Mouse (Mus musculus) WW6 (cell line): ENCODE data around the gene Cttnbp2nl.

ENCODE experiments used
- DNase-seq: peaks from one replicate; pipeline ENCODE4 v3.0.0-alpha.2; 2013; ENCODE audit warnings: low read depth, low spot score

Gene Cttnbp2nl

GRCm38 (mm10) chr3:105052937-105053697, at the start of gene Cttnbp2nl:
Gene Cttnbp2nl (minus strand): TSS chr3:105053146.
- peak; percentile 95 for DNase-seq

- DNase-seq, result no peak
Observed at GRCm38 (mm10) chr3:105100270-105100589, 47.3 kb upstream of the Cttnbp2nl start.

- no peak for DNase-seq
Observed at GRCm38 (mm10) chr3:105099526-105100269, 46.8 kb upstream of the Cttnbp2nl start.

- DNase-seq, result no peak
Observed at GRCm38 (mm10) chr3:105097581-105097980, 44.6 kb upstream of the Cttnbp2nl start.

GRCm38 (mm10) chr3:105095026-105095425, 42.1 kb upstream of the Cttnbp2nl start:
- no peak for DNase-seq

- no peak for DNase-seq
Observed at GRCm38 (mm10) chr3:105094448-105094847, 41.5 kb upstream of the Cttnbp2nl start.

- DNase-seq, result no peak
Observed at GRCm38 (mm10) chr3:105092721-105093505, 40.0 kb upstream of the Cttnbp2nl start.

- DNase-seq, result peak; percentile 36
Observed at GRCm38 (mm10) chr3:105090981-105091380, 38.0 kb upstream of the Cttnbp2nl start.

- DNase-seq, result no peak
Observed at GRCm38 (mm10) chr3:105090147-105090546, 37.2 kb upstream of the Cttnbp2nl start.

- no peak for DNase-seq
Observed at GRCm38 (mm10) chr3:105088638-105089037, 35.7 kb upstream of the Cttnbp2nl start.

GRCm38 (mm10) chr3:105087344-105087743, 34.4 kb upstream of the Cttnbp2nl start:
- no peak for DNase-seq

GRCm38 (mm10) chr3:105078231-105078826, 25.4 kb upstream of the Cttnbp2nl start:
- DNase-seq, result peak; percentile 34

- DNase-seq, result no peak
Observed at GRCm38 (mm10) chr3:105075796-105076195, 22.9 kb upstream of the Cttnbp2nl start.

- no peak for DNase-seq
Observed at GRCm38 (mm10) chr3:105072536-105072935, 19.6 kb upstream of the Cttnbp2nl start.

GRCm38 (mm10) chr3:105071251-105071650, 18.3 kb upstream of the Cttnbp2nl start:
- no peak for DNase-seq

GRCm38 (mm10) chr3:105070553-105070952, 17.6 kb upstream of the Cttnbp2nl start:
- DNase-seq, result no peak

- DNase-seq, result no peak
Observed at GRCm38 (mm10) chr3:105066544-105066943, 13.6 kb upstream of the Cttnbp2nl start, which contains the start of gene 4930564D02Rik. Gene 4930564D02Rik (plus strand): TSS chr3:105066844.

GRCm38 (mm10) chr3:105062676-105063075, 9.7 kb upstream of the Cttnbp2nl start:
- DNase-seq, result no peak

GRCm38 (mm10) chr3:105061991-105062390, 9.0 kb upstream of the Cttnbp2nl start:
- DNase-seq, result no peak

GRCm38 (mm10) chr3:105061496-105061895, 8.6 kb upstream of the Cttnbp2nl start:
- DNase-seq, result no peak

- DNase-seq, result no peak
Observed at GRCm38 (mm10) chr3:105060992-105061391, 8.0 kb upstream of the Cttnbp2nl start.

GRCm38 (mm10) chr3:105059911-105060310, 7.0 kb upstream of the Cttnbp2nl start:
- DNase-seq, result no peak
